Mouse (Mus musculus) heart, embryonic 16.5 days (tissue): ENCODE data around the gene Gm9837. TPM values are rescaled to one million over a fixed set of nuclear protein-coding genes. Genes with fewer than 3 reads are reported as not detected.

Experiments
- ATAC-seq: fragments of 200-750 bp; cut with Nextera tagmentation; replicated peaks from 2 replicates; pipeline ENCODE4 v1.8.0; 2017; ENCODE audit warnings: moderate number of reproducible peaks; ENCODE audit not compliant: insufficient read depth, low FRiP score; ENCODE audit errors: extremely low read depth
- H3K27ac ChIP-seq: fragments of 300-500 bp; sonication (generic); 2 replicates; pipeline ENCODE4 v1.5.1; 2014; ENCODE audit warnings: mild to moderate bottlenecking, low read length, control low read depth, moderate library complexity
- H3K27me3 ChIP-seq: fragments of 300-500 bp; sonication (generic); 2 replicates; pipeline ENCODE4 v1.6.1; 2014; ENCODE audit warnings: low read length, mixed read lengths; ENCODE audit not compliant: control insufficient read depth, insufficient read depth
- H3K36me3 ChIP-seq: fragments of 300-500 bp; sonication (generic); 2 replicates; pipeline ENCODE4 v1.6.1; 2014; ENCODE audit not compliant: control insufficient read depth, insufficient read depth
- H3K4me1 ChIP-seq: fragments of 300-500 bp; sonication (generic); 2 replicates; pipeline ENCODE4 v1.6.1; 2014; ENCODE audit warnings: low read length, mixed read lengths; ENCODE audit not compliant: control insufficient read depth, insufficient read depth
- H3K4me2 ChIP-seq: fragments of 300-500 bp; sonication (generic); 2 replicates; pipeline ENCODE4 v1.6.1; 2014; ENCODE audit warnings: low read depth, mild to moderate bottlenecking, control low read depth, low read length
- H3K4me3 ChIP-seq: fragments of 300-500 bp; sonication (generic); 2 replicates; pipeline ENCODE4 v1.5.1; 2014; ENCODE audit warnings: mild to moderate bottlenecking, control low read depth, low read length
- H3K9ac ChIP-seq: fragments of 300-500 bp; sonication (generic); 2 replicates; pipeline ENCODE4 v1.6.1; 2014; ENCODE audit warnings: low read length, control low read depth
- H3K9me3 ChIP-seq: fragments of 300-500 bp; sonication (generic); replicated peaks from 2 replicates; pipeline ENCODE4 v1.6.1; 2016; ENCODE audit warnings: low read length; ENCODE audit not compliant: control insufficient read depth
- WGBS: fragments of 180-500 bp; shearing (Covaris S2); extraction: QIAGEN DNeasy Blood & Tissue Kit; methylation state at CpG from one replicate; pipeline ENCODE4 v1.1.7; 2014; 5-methylcytosine and 5-hydroxymethylcytosine counted together
- polyA plus RNA-seq: library from polyadenylated mRNA; unstranded; fragments of >200 nt; fragmentation: Nextera tagmentation; extraction: Ambion mirVana; gene quantifications from 2 replicates; pipeline ENCODE4 v1.2.1, GENCODE M21; 2015

Gm9837 gene
- polyA plus RNA-seq, 1 experiment from 2014 or later: not detected

GRCm38 (mm10) chr11:53489421-53489820 lies 19.1 kb upstream of the Gm9837 start:
- no peak overlapping the region for H3K4me2 ChIP-seq

GRCm38 (mm10) chr11:53489007-53489406 lies 18.7 kb upstream of the Gm9837 start:
- peaks cover 5% of the 10 kb centered on the region for H3K27me3 ChIP-seq
- ATAC-seq: no peak
- no peak overlapping the region for H3K9ac ChIP-seq
- 97% methylated on average over 5 of the region's 5 CpGs for WGBS
- H3K9me3 ChIP-seq: 0 out of 2 replicates have a peak, but pooled peaks cover 2% of the 10 kb centered on the region
- peaks cover 6% of the 10 kb centered on the region for H3K4me1 ChIP-seq
- H3K4me3 ChIP-seq: no peak overlapping the region
- no peaks in the 10 kb centered on the region for H3K36me3 ChIP-seq
- H3K27ac ChIP-seq: no peak overlapping the region
- H3K4me2 ChIP-seq: no peak overlapping the region

More at GRCm38 (mm10) chr11:53489421-53489820, 19.1 kb upstream of the Gm9837 start:
- H3K4me1 ChIP-seq: peaks cover 6% of the 10 kb centered on the region
- no peak overlapping the region for H3K9ac ChIP-seq
- no peaks in the 10 kb centered on the region for H3K36me3 ChIP-seq
- no peak for ATAC-seq
- 0 out of 2 replicates have a peak, but pooled peaks cover 2% of the 10 kb centered on the region for H3K9me3 ChIP-seq
- no peak overlapping the region for H3K4me3 ChIP-seq
- H3K27ac ChIP-seq: no peak overlapping the region
- H3K27me3 ChIP-seq: peaks cover 5% of the 10 kb centered on the region
- WGBS: 89% methylated on average over 9 of the region's 9 CpGs

- ATAC-seq: no peak
- H3K9me3 ChIP-seq: 0 out of 2 replicates have a peak, but pooled peaks cover 2% of the 10 kb centered on the region
These were observed 16.7 kb upstream of the Gm9837 start for GRCm38 (mm10) chr11:53486822-53487594.

GRCm38 (mm10) chr11:53486351-53486750 lies 16.1 kb upstream of the Gm9837 start:
- 76% methylated on average over 3 of the region's 3 CpGs for WGBS
- no peak overlapping the region for H3K4me3 ChIP-seq

More at GRCm38 (mm10) chr11:53486822-53487594, 16.7 kb upstream of the Gm9837 start:
- WGBS: 11% methylated on average over 27 of the region's 27 CpGs
- Histone ChIP-seq H3K27me3 (peaks cover 5% of the 10 kb centered on the region), H3K4me1 (peaks cover 6% of the 10 kb centered on the region), H3K36me3 (no peaks in the 10 kb centered on the region), H3K9ac (no peak overlapping the region), H3K4me3 (peak overlapping the region; percentile 35), H3K4me2 (peak overlapping the region; percentile 60), H3K27ac (no peak overlapping the region)

GRCm38 (mm10) chr11:53485719-53486118 lies 15.4 kb upstream of the Gm9837 start:
- ATAC-seq: no peak
- Histone ChIP-seq H3K4me2 (no peak overlapping the region), H3K4me1 (peaks cover 6% of the 10 kb centered on the region), H3K9me3 (0 out of 2 replicates have a peak, but pooled peaks cover 2% of the 10 kb centered on the region), H3K9ac (no peak overlapping the region), H3K27ac (no peak overlapping the region), H3K4me3 (no peak overlapping the region), H3K36me3 (no peaks in the 10 kb centered on the region), H3K27me3 (peaks cover 5% of the 10 kb centered on the region)
- 49% methylated on average over 3 of the region's 3 CpGs for WGBS

More at GRCm38 (mm10) chr11:53486351-53486750, 16.1 kb upstream of the Gm9837 start:
- no peak for ATAC-seq
- 0 out of 2 replicates have a peak, but pooled peaks cover 2% of the 10 kb centered on the region for H3K9me3 ChIP-seq
- H3K4me1 ChIP-seq: peaks cover 6% of the 10 kb centered on the region
- H3K9ac ChIP-seq: no peak overlapping the region
- H3K27ac ChIP-seq: no peak overlapping the region
- peaks cover 5% of the 10 kb centered on the region for H3K27me3 ChIP-seq
- H3K4me2 ChIP-seq: no peak overlapping the region
- no peaks in the 10 kb centered on the region for H3K36me3 ChIP-seq

GRCm38 (mm10) chr11:53483159-53483891 lies 13.0 kb upstream of the Gm9837 start:
- Histone ChIP-seq H3K27ac (no peak overlapping the region), H3K27me3 (peaks cover 27% of the 10 kb centered on the region), H3K9ac (no peak overlapping the region), H3K4me1 (peaks cover 6% of the 10 kb centered on the region), H3K4me3 (no peak overlapping the region), H3K9me3 (peaks cover 3% of the 10 kb centered on the region; the same call in 1 of the 2 replicates), H3K36me3 (no peaks in the 10 kb centered on the region), H3K4me2 (no peak overlapping the region)
- no peak for ATAC-seq
- 55% methylated on average over 9 of the region's 9 CpGs for WGBS

GRCm38 (mm10) chr11:53481088-53481730 lies 10.9 kb upstream of the Gm9837 start:
- 71% methylated on average over 4 of the region's 4 CpGs for WGBS
- ATAC-seq: no peak

GRCm38 (mm10) chr11:53479783-53480301 lies 9.6 kb upstream of the Gm9837 start, which contains the start of the genes Gm9945 and Sowaha:
Gm9945 (plus strand) TSS chr11:53480166.
Sowaha (minus strand) TSS chr11:53480274.
- Histone ChIP-seq H3K36me3 (no peaks in the 10 kb centered on the region), H3K27ac (no peak within 1 kb of the TSS), H3K27me3 (peaks cover 48% of the 10 kb centered on the region), H3K9ac (peak within 1 kb of the TSS; percentile 60), H3K4me2 (peak within 1 kb of the TSS; percentile 94), H3K9me3 (peaks cover 3% of the 10 kb centered on the region; the same call in 1 of the 2 replicates), H3K4me3 (peak within 1 kb of the TSS; percentile 67), H3K4me1 (no peaks in the 10 kb centered on the region)
- no peak; the same call in 1 of the 2 replicates for ATAC-seq
- 2% methylated on average over 40 of the region's 40 CpGs for WGBS

More at GRCm38 (mm10) chr11:53481088-53481730, 10.9 kb upstream of the Gm9837 start:
- peaks cover 3% of the 10 kb centered on the region; the same call in 1 of the 2 replicates for H3K9me3 ChIP-seq
- H3K4me1 ChIP-seq: no peaks in the 10 kb centered on the region
- no peaks in the 10 kb centered on the region for H3K36me3 ChIP-seq
- no peak overlapping the region for H3K4me3 ChIP-seq
- H3K9ac ChIP-seq: no peak overlapping the region
- no peak overlapping the region for H3K27ac ChIP-seq
- peaks cover 42% of the 10 kb centered on the region for H3K27me3 ChIP-seq
- H3K4me2 ChIP-seq: no peak overlapping the region
